16 mouse cellular contexts compared by ENCODE assay signal in the genomic region with DNA sequence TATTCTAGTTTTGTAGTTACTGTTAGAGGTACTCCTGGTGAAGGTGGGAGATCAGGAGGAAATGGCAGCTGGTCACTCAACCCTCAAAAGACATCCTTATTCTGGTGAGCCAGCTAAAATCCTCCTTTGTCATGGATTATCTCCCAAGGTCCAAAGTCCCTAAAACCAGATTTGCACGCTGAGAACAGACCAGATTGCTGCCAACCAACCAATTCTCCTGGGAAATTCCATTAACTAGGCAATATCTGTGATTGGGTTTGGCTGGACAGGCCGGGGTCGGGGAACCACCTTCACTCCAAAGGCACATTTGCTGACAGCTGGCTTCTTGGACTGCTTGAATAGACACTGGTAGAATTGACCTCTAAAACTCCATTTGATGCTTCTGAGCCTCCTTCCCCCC. TPM values are rescaled to one million over a fixed set of nuclear protein-coding genes. Genes with fewer than 3 reads are reported as not detected.
"Had no signal": no experiment of that assay in that cellular context is flagged by ENCODE, and none has a peak within 500 bp of the region (broad histone marks: within the 10 kb centered on the region; RNA-seq: fewer than 3 reads in every experiment).

No protein-coding gene starts in this region.

- H3K9ac ChIP-seq: liver, embryonic 13.5 days; liver, postnatal 0 days; lung, embryonic 15.5 days; neural tube, embryonic 12.5 days had no signal

- H3K9me3 ChIP-seq: limb, embryonic 10.5 days; liver, embryonic 13.5 days; lung, embryonic 15.5 days; neural tube, embryonic 12.5 days had no signal

- ATAC-seq: hindbrain, embryonic 16.5 days; liver, postnatal 0 days had no signal

- H3K27ac ChIP-seq: kidney, postnatal 0 days; left cerebral cortex, adult 2 months; limb, embryonic 10.5 days; liver, embryonic 13.5 days; lung, embryonic 15.5 days; neural tube, embryonic 12.5 days had no signal

- DNase-seq: liver, embryonic 13.5 days; liver, postnatal 0 days; midbrain, embryonic 14.5 days; spleen, adult 18-20 months; thymus, postnatal 36 days had no signal

- H3K4me3 ChIP-seq: left cerebral cortex, adult 2 months; limb, embryonic 10.5 days; liver, embryonic 13.5 days; lung, embryonic 15.5 days; neural tube, embryonic 12.5 days had no signal

- H3K27me3 ChIP-seq: lung, embryonic 15.5 days; neural tube, embryonic 12.5 days had no signal

- H3K4me2 ChIP-seq: liver, embryonic 13.5 days; lung, embryonic 15.5 days; neural tube, embryonic 12.5 days had no signal

RNA-seq across cellular contexts. Expression of a gene that starts 44.8 kb away (rescaled TPM):
- total RNA-seq: layer of hippocampus, adult 8-10 months; layer of hippocampus, postnatal 25 days; left cerebral cortex, adult 2 months; left cerebral cortex, postnatal 14 days; monocyte, adult 5-6 weeks; neutrophil, adult 5-6 weeks had no signal
- polyA plus RNA-seq: hindbrain, embryonic 16.5 days; limb, embryonic 10.5 days; lung, embryonic 15.5 days; midbrain, embryonic 14.5 days; neural tube, embryonic 12.5 days had no signal
